Mouse (Mus musculus) Patski (cell line): ENCODE results near the gene Mdfic. TPM values are rescaled to one million over a fixed set of nuclear protein-coding genes. Genes with fewer than 3 reads are reported as not detected.

ENCODE experiments used
- ATAC-seq: fragments of 100-300 bp; one replicate; pipeline ENCODE4 v1.8.0; 2021
- CTCF ChIA-PET: fragments of 350-600 bp; sonication (Branson Sonifier 250); formaldehyde crosslinking; loops from one replicate; lab custom pipeline; 2022; ENCODE audit warnings: inconsistent platforms; lab: Charles Lee
- POLR2A ChIA-PET: fragments of 350-600 bp; sonication (Branson Sonifier 250); formaldehyde crosslinking; loops from one replicate; lab custom pipeline; 2022; ENCODE audit warnings: antibody characterized with exemption, inconsistent platforms; lab: Charles Lee
- DNase-seq: peaks from one replicate; pipeline ENCODE4 v3.0.0-alpha.2; 2011; ENCODE audit warnings: low read depth, low spot score
- H3K27me3 ChIP-seq: fragments of 371-371 bp; one replicate; pipeline ENCODE4 v1.5.1; 2021
- CTCF ChIP-seq: fragments of 100-300 bp; IDR thresholded peaks from one replicate; pipeline ENCODE4 v1.5.1; 2021
- in situ Hi-C: fragments of 300-500 bp; cut with MboI; formaldehyde crosslinking; loops from 3 replicates; pipeline ENCODE4 v1.11.1; 2018; ENCODE audit warnings: low pct_unique_long_range_greater_than_20kb, mixed read lengths
- polyA plus RNA-seq: library from polyadenylated mRNA; unstranded; gene quantifications from one replicate; pipeline ENCODE4 v1.2.3, GENCODE M21; 2021

Gene Mdfic
- polyA plus RNA-seq, 1 experiment from 2014 or later = 123 TPM

DNA sequence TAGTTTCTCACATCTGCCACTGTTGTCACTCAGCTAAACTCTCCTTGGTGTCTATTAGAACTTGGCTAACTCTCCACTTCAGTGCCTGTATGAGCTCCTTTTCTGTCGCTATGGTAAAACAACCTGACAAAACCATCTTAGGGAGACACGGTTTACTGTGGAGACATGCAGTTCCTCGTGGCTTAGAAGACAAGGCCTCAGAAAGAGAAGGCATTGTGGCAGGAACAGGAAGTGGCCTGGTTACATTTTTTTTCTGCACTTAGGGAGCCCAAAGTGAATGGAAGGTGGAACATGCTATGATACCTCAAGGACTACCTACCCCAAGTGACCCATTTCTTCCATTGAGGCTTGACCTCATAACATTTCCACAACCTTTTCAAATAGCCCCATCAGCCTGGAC is 18.7 kb downstream of the Mdfic start:
- DNase-seq = no peak
- CTCF ChIA-PET = interaction anchor here (1.0 to 3.4 kb wide), 5 partner anchors 10 to 51 kb away, joined by 3 to 19 read pairs (median 4); no protein-coding TSS in a partner anchor

DNA sequence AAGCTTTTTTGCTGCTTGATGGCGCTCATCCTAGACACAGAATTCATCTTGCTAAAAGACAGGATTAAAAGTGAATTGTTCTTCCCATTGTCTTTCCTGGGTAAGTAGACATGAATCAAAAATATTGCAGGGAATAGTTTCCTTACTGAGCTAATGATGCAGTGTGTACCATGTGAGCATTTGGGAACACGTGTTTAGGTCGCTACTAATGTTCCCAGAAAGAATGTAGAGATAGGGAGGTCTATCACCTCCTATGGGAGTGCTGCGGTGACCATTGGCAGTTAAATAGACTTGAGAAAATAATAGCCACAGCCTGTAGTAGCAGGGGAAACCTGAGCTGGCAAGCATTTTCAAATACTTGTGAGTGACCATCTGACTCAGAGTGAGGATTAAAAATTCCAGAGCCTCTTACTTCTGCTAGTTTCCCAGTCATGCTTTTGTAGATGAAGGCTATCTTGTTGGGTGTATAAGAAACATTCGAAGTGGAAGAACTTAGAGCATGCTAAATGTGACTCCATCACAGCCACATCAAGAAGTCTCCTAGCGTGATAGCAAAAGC is 22.2 kb downstream of the Mdfic start:
- H3K27me3 ChIP-seq = no peaks in the 10 kb centered on the region
- in situ Hi-C loops = loop anchor here (25.0 kb wide), 2 partner anchors 1320 to 1820 kb away; partner anchors contain the start of gene Tes
- TF ChIP-seq CTCF = no peak
- ATAC-seq (no peak), DNase-seq (no peak)
- POLR2A ChIA-PET = interaction anchor here (0.9 kb wide), 1 partner anchor 11 kb away, joined by 3 read pairs; no protein-coding TSS in a partner anchor
- CTCF ChIA-PET = interaction anchor here (0.8 to 1.0 kb wide), 2 partner anchors 9 to 10 kb away, joined by 3 read pairs; no protein-coding TSS in a partner anchor

More for the DNA sequence above, 18.7 kb downstream of the Mdfic start:
- ATAC-seq = no peak
- TF ChIP-seq CTCF = no peak
- POLR2A ChIA-PET = no interaction called here
- in situ Hi-C loops = loop anchor here (25.0 kb wide), 2 partner anchors 1323 to 1823 kb away; partner anchors contain the start of gene Tes
- H3K27me3 ChIP-seq = no peaks in the 10 kb centered on the region

- no peak for TF ChIP-seq CTCF
- ChIA-PET CTCF (interaction anchor here (0.8 to 1.0 kb wide), 2 partner anchors 11 to 15 kb away, joined by 3 to 5 read pairs; no protein-coding TSS in a partner anchor), POLR2A (interaction anchor here (0.9 kb wide), 1 partner anchor 12 kb away, joined by 3 read pairs; no protein-coding TSS in a partner anchor)
- no peaks in the 10 kb centered on the region for H3K27me3 ChIP-seq
- in situ Hi-C loops = loop anchor here (25.0 kb wide), 2 partner anchors 1319 to 1819 kb away; partner anchors contain the start of gene Tes
- DNase-seq = no peak
- no peak for ATAC-seq
Observed at GRCm38 (mm10) chr6:15743291-15743792, 22.9 kb downstream of the Mdfic start.

DNA sequence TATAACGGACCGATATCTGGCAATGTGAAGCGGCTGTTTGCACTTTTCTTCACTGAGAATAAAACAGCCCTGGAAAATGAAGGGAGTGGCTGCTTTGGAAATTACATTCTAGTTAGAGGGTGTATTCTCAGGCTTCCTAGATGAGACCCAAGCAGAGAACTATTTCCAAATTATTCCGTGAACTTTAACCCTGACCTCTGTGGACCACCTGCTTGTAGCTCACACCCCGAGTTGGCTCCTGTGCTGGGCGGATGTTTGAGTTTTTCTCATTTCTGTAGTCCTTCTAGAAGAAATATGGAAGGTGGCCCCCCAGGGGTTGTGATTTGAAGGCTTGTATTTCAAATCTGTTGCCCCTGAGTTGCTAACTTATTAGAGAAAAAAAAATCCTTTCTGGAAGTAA is 23.3 kb downstream of the Mdfic start:
- no peak for TF ChIP-seq CTCF
- in situ Hi-C loops = loop anchor here (25.0 kb wide), 2 partner anchors 1319 to 1819 kb away; partner anchors contain the start of gene Tes
- POLR2A ChIA-PET = no interaction called here
- no peaks in the 10 kb centered on the region for H3K27me3 ChIP-seq
- DNase-seq = no peak
- ATAC-seq = no peak
- CTCF ChIA-PET = interaction anchor here (1.0 kb wide), 1 partner anchor 15 kb away, joined by 5 read pairs; no protein-coding TSS in a partner anchor

DNA sequence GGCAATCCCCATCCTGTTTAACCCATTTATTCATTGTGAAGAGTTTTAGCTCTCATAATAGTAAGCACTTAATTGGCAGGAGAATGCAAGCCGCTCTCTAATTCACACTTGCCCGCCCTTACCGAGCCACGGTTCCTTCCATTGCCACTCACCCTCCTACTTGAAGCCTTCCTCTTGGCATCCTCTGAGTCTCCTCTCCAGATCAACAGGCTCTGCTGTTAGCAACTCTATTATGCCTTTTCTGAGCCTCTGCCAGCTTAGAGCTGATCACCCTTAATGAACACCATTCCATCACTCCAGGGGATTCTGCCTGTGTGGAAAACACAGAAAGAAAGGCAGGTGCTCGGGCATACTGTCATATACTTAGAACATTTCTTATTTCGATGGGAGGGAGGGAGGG is 24.9 kb downstream of the Mdfic start:
- POLR2A ChIA-PET = interaction anchor here (0.7 kb wide), 1 partner anchor 50 kb away, joined by 6 read pairs; no protein-coding TSS in a partner anchor
- CTCF ChIA-PET = interaction anchor here (1.0 kb wide), 1 partner anchor 12 kb away, joined by 3 read pairs; no protein-coding TSS in a partner anchor
- no peak for TF ChIP-seq CTCF
- no peaks in the 10 kb centered on the region for H3K27me3 ChIP-seq
- ATAC-seq (no peak), DNase-seq (no peak)
- in situ Hi-C loops = loop anchor here (25.0 kb wide), 2 partner anchors 1317 to 1817 kb away; partner anchors contain the start of gene Tes

DNA sequence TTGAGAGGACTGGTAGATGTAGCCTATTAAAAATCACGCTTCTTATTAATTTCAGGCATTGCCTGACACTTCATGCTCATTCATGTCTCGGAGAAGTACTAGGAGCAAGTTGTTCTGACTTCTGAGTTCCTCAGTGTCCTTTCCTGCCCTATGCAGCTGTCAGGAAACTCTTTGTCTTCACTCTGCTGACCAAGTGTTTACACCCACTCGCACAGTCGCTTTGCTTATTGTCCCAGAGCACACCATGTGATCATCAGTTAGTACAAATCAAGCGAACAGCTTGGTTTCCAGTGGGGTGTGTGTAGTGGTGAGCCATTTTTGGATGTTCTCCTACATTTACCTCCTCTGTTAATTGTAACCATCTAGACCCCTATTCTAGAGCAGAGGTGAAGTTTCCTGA is 25.4 kb downstream of the Mdfic start:
- no peaks in the 10 kb centered on the region for H3K27me3 ChIP-seq
- POLR2A ChIA-PET = interaction anchor here (0.7 kb wide), 1 partner anchor 50 kb away, joined by 6 read pairs; no protein-coding TSS in a partner anchor
- no peak for TF ChIP-seq CTCF
- CTCF ChIA-PET = no interaction called here
- in situ Hi-C loops = loop anchor here (25.0 kb wide), 2 partner anchors 1316 to 1816 kb away; partner anchors contain the start of gene Tes
- DNase-seq = no peak
- ATAC-seq = no peak

DNA sequence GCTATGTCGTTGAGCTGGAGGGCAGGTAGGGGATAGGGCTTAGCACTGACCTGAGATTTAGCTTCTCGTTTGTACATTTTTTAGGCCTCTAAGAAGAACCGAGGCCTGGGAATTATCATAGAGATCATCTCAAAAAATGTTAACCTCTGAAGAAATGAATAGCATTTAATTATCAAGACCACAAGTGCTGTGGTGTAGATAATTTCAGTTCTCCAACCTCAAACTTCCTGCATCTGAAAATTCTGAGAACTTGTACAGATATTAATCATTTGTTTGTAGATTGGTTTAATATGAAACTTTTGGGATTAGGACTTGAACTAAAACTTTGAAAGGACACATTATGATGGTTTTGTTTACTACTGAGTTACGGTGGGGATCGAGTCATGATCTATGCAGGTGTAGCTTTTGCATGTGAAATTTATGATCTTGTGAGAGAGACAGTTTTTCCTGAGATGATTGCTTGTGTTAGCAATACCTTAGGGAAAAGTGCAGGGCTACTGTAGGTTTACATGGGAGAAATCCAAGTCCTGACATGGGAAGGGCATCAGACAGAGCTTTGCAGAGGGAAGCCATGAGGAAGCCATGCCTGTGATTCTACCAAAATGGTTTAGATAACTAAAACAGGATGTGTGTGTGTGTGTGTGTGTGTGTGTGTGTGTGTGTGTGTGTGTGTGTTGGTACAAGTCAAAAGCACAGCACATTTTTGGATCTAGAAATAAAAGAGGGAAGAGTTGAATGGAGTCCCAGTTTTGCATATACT is 27.1 kb downstream of the Mdfic start:
- CTCF ChIA-PET = no interaction called here

DNA sequence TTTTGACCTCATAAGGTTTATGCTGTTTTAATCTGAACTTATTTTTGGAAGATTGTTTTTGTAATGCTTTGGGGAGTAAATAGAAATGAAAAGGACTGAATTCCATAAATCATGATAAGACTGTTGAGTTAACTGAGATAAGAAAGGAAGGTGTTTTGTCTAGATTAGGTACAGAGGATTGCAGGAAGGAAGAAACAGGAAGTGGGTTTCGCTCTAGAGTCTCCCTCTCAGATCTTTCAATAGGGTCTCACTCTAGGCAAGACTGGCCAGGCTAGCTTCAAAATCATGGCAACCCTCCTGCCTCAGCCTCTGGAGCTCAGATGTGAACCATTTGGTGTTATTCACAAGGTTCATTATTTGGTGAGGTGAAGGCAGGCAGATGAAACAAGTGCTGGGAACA is 27.8 kb downstream of the Mdfic start:
- H3K27me3 ChIP-seq = no peaks in the 10 kb centered on the region
- no peak for TF ChIP-seq CTCF
- ChIA-PET CTCF (interaction anchor here (2.3 to 2.4 kb wide), 2 partner anchors 8 to 10 kb away, joined by 9 to 10 read pairs; no protein-coding TSS in a partner anchor), POLR2A (no interaction called here)
- DNase-seq (no peak), ATAC-seq (no peak)
- in situ Hi-C loops = loop anchor here (25.0 kb wide), 2 partner anchors 1314 to 1814 kb away; partner anchors contain the start of gene Tes

More for the DNA sequence above, 27.1 kb downstream of the Mdfic start:
- POLR2A ChIA-PET = no interaction called here
- in situ Hi-C loops = loop anchor here (25.0 kb wide), 2 partner anchors 1315 to 1815 kb away; partner anchors contain the start of gene Tes
- ATAC-seq = no peak
- no peaks in the 10 kb centered on the region for H3K27me3 ChIP-seq
- TF ChIP-seq CTCF = no peak
- DNase-seq = no peak

GRCm38 (mm10) chr6:15748943-15749342 is 28.5 kb downstream of the Mdfic start:
- ChIA-PET POLR2A (interaction anchor here (0.7 kb wide), 1 partner anchor 110 kb away, joined by 7 read pairs; no protein-coding TSS in a partner anchor), CTCF (interaction anchor here (1.0 to 2.4 kb wide), 4 partner anchors 9 to 17 kb away, joined by 3 to 10 read pairs (median 7); no protein-coding TSS in a partner anchor)
- ATAC-seq (no peak), DNase-seq (no peak)
- no peaks in the 10 kb centered on the region for H3K27me3 ChIP-seq
- in situ Hi-C loops = loop anchor here (25.0 kb wide), 2 partner anchors 1313 to 1813 kb away; partner anchors contain the start of gene Tes
- no peak for TF ChIP-seq CTCF

DNA sequence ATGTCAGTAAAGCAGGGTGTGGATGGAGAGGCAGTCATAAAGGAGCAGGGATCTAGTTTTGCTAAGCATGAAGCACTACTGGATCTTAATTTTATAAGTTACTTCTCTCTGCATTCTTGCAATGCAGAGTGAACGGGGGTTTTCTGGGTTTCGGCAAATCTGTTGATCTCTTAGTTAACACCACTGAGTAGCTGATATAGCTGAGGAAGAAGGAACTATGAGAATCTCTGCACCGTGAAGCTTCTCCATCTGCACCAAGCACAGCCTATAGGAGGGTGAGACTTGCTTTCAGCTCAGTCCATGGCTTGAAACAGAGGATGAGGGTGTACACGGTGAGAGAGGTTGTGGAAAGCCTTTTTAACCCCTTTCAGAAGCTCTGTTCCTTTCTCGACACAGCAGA is 29.6 kb downstream of the Mdfic start:
- TF ChIP-seq CTCF = no peak
- POLR2A ChIA-PET = interaction anchor here (0.5 kb wide), 1 partner anchor 109 kb away, joined by 3 read pairs; no protein-coding TSS in a partner anchor
- in situ Hi-C loops = no loop called here

More for the DNA sequence above, 29.6 kb downstream of the Mdfic start:
- no peak for ATAC-seq
- no peak for DNase-seq
- CTCF ChIA-PET = interaction anchor here (0.9 to 2.4 kb wide), 4 partner anchors 9 to 19 kb away, joined by 3 to 10 read pairs (median 7); no protein-coding TSS in a partner anchor
- no peaks in the 10 kb centered on the region for H3K27me3 ChIP-seq
